Mouse (Mus musculus): Measurements from ENCODE around the gene Sppl3.

GRCm38 (mm10) chr5:115129328-115129727, 118.4 kb downstream of the Sppl3 start:
- no peak for TF ChIP-seq MAFK (IDR thresholded peaks at IDR 0.05; ENCODE audit: insufficient read depth, low read depth, low read length)
- no peak for TF ChIP-seq ZNF384 (IDR thresholded peaks at IDR 0.05; ENCODE audit: low read depth, low read length)
- TF ChIP-seq ZC3H11A (IDR thresholded peaks at IDR 0.05; ENCODE audit: borderline replicate concordance, low read depth, low read length): no peak
- TF ChIP-seq HCFC1 (IDR thresholded peaks at IDR 0.05; ENCODE audit: borderline replicate concordance, insufficient read depth, low read length): no peak
